Mouse (Mus musculus): ENCODE data around the gene Qrfpr.

The Qrfpr gene

DNA sequence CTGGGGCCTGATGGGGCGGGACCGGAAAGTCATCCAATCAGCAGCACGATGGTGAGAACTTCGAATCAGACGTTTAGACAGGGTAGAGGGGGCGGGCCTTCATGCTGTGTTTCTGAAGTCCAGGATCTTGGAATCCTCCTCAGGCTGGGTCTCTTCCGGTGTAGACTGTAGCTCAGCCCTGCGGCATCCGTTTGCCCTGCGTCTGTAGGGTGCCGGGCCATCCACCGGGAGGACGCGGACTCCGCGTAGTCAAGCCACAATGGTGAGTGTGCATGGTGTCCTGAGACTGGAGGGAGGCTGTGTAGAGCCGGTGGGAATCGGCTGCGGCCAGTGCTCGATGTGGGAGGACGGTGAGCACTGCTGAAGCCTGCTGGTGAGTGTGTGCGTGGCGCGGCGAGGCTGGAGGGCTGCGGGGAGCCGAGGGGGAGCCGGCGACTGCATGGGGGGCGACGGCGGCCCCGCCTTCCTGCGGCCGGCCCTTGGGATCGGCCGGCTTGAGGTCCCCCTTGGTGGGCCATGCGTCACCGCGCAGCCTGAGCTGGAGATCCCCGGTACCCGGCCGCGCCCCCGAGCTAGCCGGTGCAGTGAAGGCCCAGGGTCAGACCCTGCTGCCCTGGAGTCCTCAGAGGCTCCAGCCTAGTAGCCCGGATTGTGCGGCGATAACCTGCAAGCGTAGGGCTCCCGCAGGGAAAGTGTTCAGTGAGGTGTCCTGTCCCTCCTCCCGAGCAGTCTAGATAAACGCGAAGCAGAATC, 71.0 kb downstream of the Qrfpr start, which contains the start of gene D3Ertd254e:
Gene D3Ertd254e (plus strand): TSS at position 84 of the 753 bp plus-strand sequence.
- peak; percentile 92 for DNase-seq (ENCODE audit: low spot score)

GRCm38 (mm10) chr3:36150537-36150933, 71.6 kb downstream of the Qrfpr start:
- no peak for DNase-seq (ENCODE audit: low spot score)

GRCm38 (mm10) chr3:36138996-36139395, 83.1 kb downstream of the Qrfpr start:
- no peak for DNase-seq (ENCODE audit: low spot score)

GRCm38 (mm10) chr3:36138171-36138660, 83.9 kb downstream of the Qrfpr start:
- DNase-seq (ENCODE audit: low spot score): no peak

- DNase-seq (ENCODE audit: low spot score): peak; percentile 79
These were observed 84.6 kb downstream of the Qrfpr start for GRCm38 (mm10) chr3:36137560-36137959.

DNA sequence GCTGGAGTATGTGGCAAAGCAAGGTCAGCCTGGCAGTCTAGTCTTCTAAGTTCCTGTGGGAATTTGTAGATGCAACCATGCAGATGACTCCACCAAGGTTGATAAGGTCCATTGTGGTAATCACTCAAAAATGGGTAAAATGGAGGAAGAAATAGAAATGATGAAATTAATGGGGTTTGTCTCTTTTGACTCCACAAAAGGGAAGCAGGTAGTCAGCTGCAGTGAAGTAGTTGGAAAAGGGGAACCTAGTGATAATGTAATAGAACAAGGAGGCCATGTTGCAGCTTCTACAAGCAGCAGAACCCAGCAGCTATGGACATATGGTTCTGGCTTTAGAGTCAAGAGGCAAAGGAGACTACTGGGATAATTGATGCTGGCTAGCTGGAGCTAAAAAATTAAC, 86.0 kb downstream of the Qrfpr start:
- DNase-seq (ENCODE audit: low spot score): no peak

All from retina, embryonic 14.5 days (tissue).